Mouse (Mus musculus): ENCODE results near the gene Fam20b.

Gene Fam20b

GRCm38 (mm10) chr1:156635148-156635547 is 83.7 kb downstream of the Fam20b start:
- no peak for ATAC-seq (ENCODE audit: low TSS enrichment)

GRCm38 (mm10) chr1:156633095-156633494 is 85.8 kb downstream of the Fam20b start:
- peak; percentile 54 for ATAC-seq (ENCODE audit: low TSS enrichment)

GRCm38 (mm10) chr1:156630965-156631364 is 87.9 kb downstream of the Fam20b start:
- no peak for ATAC-seq (ENCODE audit: low TSS enrichment)

GRCm38 (mm10) chr1:156629984-156630383 is 88.9 kb downstream of the Fam20b start:
- ATAC-seq (ENCODE audit: low TSS enrichment) = peak; percentile 76

Measured in frontal cortex, adult (tissue).